Mouse (Mus musculus) G1E (cell line): ENCODE measurements around the gene Cog6.

Experiments
- CTCF ChIP-seq: IDR thresholded peaks from 2 replicates; pipeline ENCODE4 v1.5.1; 2012; ENCODE audit warnings: low read depth, low read length, inconsistent platforms, mixed read lengths
- GATA1 ChIP-seq: IDR thresholded peaks from 2 replicates; pipeline ENCODE4 v1.6.1; 2012; ENCODE audit warnings: borderline replicate concordance, low read length, inconsistent platforms, mixed read lengths
- GATA2 ChIP-seq: IDR thresholded peaks from 2 replicates; pipeline ENCODE4 v1.6.1; 2012; ENCODE audit warnings: low read depth, low read length, inconsistent platforms, borderline replicate concordance
- POLR2AphosphoS5 ChIP-seq: IDR thresholded peaks from 2 replicates; pipeline ENCODE4 v1.6.1; 2012; ENCODE audit warnings: low read depth, low read length, inconsistent platforms; ENCODE audit not compliant: insufficient replicate concordance
- TAL1 ChIP-seq: conservative IDR thresholded peaks from 2 replicates; pipeline ENCODE4 v1.6.1; 2012; ENCODE audit warnings: low read depth, low read length, inconsistent platforms, mixed read lengths

GRCm38 (mm10) chr3:52974674-52975556 is 42.1 kb downstream of the Cog6 start:
- no peak for TF ChIP-seq CTCF
- TF ChIP-seq POLR2AphosphoS5: no peak
- no peak for TF ChIP-seq GATA1
- TF ChIP-seq TAL1: no peak
- TF ChIP-seq GATA2: no peak
